Mouse (Mus musculus): ENCODE measurements around the gene Rgs3. TPM values are rescaled to one million over a fixed set of nuclear protein-coding genes. Genes with fewer than 3 reads are reported as not detected.

The Rgs3 gene
- 10 to 100 TPM; 78.1 to 86.0 TPM for total RNA-seq (2023)

GRCm38 (mm10) chr4:62559797-62560329, at the start of gene Rgs3:
Rgs3 (plus strand) TSS chr4:62559847.

DNA sequence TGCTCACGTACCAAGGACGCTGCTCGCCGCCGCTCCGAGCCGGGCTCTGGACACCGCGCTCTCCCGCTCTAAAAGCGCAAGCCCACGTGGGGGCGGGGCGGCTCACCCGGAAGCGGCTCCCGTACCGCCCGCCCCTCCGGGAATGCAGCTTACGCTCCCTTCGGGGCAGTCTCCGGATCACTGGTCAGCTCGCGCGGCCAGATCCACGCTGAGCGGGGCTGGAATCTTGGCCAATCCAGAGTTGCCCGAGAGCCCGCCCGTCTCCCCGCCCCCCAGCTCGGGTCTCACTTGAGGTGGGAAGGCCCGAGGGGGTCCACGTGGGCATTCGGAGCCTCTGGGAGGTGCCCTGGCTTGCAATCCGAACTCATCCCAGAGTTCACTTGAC, 39.8 kb upstream of the Rgs3 start, which contains the start of gene Alad:
Gene Alad, minus strand, starts transcription at position 70 of the 385 bp plus-strand sequence.

DNA sequence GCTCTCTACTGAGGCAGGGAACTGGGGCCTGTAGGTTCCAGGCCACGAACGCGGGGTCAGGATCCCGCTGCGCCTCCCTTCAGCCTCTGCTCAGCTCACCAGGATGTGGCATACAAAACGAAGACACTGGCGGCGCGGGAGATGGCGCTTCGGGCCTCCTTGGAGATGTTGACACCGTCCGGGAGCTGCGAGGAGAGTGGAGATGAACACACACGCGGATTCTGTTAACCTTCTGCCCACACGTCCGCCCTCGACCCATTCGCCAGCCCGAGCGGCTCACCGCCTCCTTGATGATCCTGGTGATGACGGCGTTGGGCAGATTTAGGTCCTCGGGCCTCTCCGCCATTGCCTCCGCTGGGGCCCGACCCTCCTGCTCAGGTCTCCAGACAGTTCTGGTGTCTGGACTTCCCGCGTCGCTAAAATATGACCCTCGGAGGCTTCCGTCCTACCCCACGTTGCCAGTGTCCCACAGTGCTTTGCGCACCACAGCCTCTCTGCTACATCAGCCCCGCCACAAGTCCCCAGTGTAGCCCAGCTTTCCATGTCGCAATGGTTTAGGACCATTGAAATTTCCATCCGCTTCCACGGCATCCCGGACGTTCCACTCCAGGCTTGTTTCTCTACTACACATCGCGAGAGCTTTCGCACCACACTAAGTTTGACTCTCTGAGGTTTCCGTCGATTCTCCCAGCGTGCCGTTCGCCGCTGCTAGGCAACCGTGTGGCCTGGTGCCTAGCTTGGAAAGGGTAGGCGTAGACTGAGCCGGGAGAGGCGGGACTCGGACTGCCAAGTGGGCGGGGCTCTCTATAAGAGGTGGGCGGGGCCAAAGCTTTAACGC, 34.8 kb upstream of the Rgs3 start, which contains the start of the genes Pole3 and 4933430I17Rik:
Gene Pole3, minus strand, starts transcription at position 418 of the 838 bp plus-strand sequence.
Gene 4933430I17Rik, plus strand, starts transcription at position 719 of the 838 bp plus-strand sequence.

Other genes starting within 250 kb of the Rgs3 start
- gene Fkbp15, start 199.3 kb upstream of the Rgs3 start, total RNA-seq (2023), result 10 to 100 TPM; 83.4 to 94.3 TPM
- 10 to 100 TPM; 12.1 to 13.3 TPM for gene Slc31a1, start 199.1 kb upstream of the Rgs3 start, total RNA-seq (2023)
- 10 to 100 TPM; 36.9 to 41.2 TPM for gene Cdc26, start 151.2 kb upstream of the Rgs3 start, total RNA-seq (2023)
- gene Prpf4, start 151.1 kb upstream of the Rgs3 start, total RNA-seq (2023), result 1 to 10 TPM; 7.9 to 8.9 TPM
- not detected for gene Rnf183, start 124.6 kb upstream of the Rgs3 start, total RNA-seq (2023)
- 1 to 10 TPM in 1 of 2 experiments, not detected in 1; 1.5 TPM for gene Wdr31, start 89.0 kb upstream of the Rgs3 start, total RNA-seq (2023)
- under 1 TPM; 0.42 to 0.82 TPM for gene Bspry, start 79.8 kb upstream of the Rgs3 start, total RNA-seq (2023)
- 1 to 10 TPM; 1.1 to 1.2 TPM for gene Hdhd3, start 56.4 kb upstream of the Rgs3 start, total RNA-seq (2023)
- 10 to 100 TPM; 12.3 to 32.6 TPM for gene Alad, start 39.9 kb upstream of the Rgs3 start, total RNA-seq (2023)
- gene Pole3, start 34.8 kb upstream of the Rgs3 start, total RNA-seq (2023), result 10 to 100 TPM; 16.3 to 21.8 TPM
- gene 4933430I17Rik, start 34.5 kb upstream of the Rgs3 start, total RNA-seq (2023), result under 1 TPM in 1 of 2 experiments, not detected in 1; 0.38 TPM

All from neutrophil, adult 59 days (primary cell).